Mouse (Mus musculus): ENCODE data around the gene Heg1.

DNA sequence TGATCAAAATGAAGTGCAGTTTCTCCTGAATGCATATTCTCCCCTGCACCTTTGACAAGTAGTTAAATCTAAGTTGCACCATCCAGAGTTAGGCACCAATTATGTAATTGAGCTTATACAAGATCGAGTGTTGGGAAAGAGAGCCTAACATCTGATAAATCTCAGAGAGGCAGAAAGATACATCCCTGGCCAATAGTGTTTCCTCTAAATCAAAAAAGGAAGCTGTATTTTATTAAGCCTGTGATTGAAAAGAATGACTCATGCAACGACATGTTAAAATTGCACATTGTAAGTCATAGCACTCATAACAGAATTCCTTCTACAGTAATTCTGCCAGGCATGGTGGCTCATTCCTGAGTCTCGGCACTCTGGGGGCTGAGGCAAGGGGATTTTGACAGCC lies 42.4 kb upstream of the Heg1 start:
- TF ChIP-seq POLR2A (IDR thresholded peaks at IDR 0.05; ENCODE audit: low read depth, low read length) (no peak), RCOR1 (conservative IDR thresholded peaks at IDR 0.05; ENCODE audit: low read depth, low read length) (no peak), SIN3A (IDR thresholded peaks at IDR 0.05; ENCODE audit: low read length) (no peak), EP300 (IDR thresholded peaks at IDR 0.05; ENCODE audit: low read length) (no peak), MAZ (IDR thresholded peaks at IDR 0.05; ENCODE audit: low read depth, low read length) (no peak), CTCF (conservative IDR thresholded peaks at IDR 0.05 in 1 of 2, IDR thresholded peaks at IDR 0.05 in 1 of 2; ENCODE audit: low read depth in 2 of 2, low read length in 2 of 2) (no peak), ZNF384 (IDR thresholded peaks at IDR 0.05; ENCODE audit: low read depth, low read length) (no peak), BHLHE40 (IDR thresholded peaks at IDR 0.05; ENCODE audit: low read depth, low read length) (no peak)

Measured in CH12.LX (cell line).